Mouse (Mus musculus): Measurements from ENCODE around the gene Fbxo11. TPM values are rescaled to one million over a fixed set of nuclear protein-coding genes. Genes with fewer than 3 reads are reported as not detected.
A peak's percentile ranks its signal among the peaks of the same experiment; 100 is the strongest.

Fbxo11 gene
- polyA plus RNA-seq, 1 experiment from 2014 or later: 53.9 TPM

GRCm38 (mm10) chr17:87948965-87949584, 116.0 kb downstream of the Fbxo11 start:
- Histone ChIP-seq H3K36me3 (ENCODE audit: control insufficient read depth, insufficient read depth, low read length) (no peaks in the 10 kb centered on the region), H3K27ac (replicated peaks; ENCODE audit: low read depth, low read length) (no peak overlapping the region), H3K9ac (replicated peaks; ENCODE audit: low read length) (no peak overlapping the region), H3K4me3 (replicated peaks; ENCODE audit: low read depth, low read length) (no peak overlapping the region), H3K4me1 (ENCODE audit: control insufficient read depth, insufficient read depth, low read length) (no peaks in the 10 kb centered on the region), H3K27me3 (ENCODE audit: control insufficient read depth, insufficient read depth, low read length) (no peaks in the 10 kb centered on the region), H3K4me2 (ENCODE audit: low read length) (no peak overlapping the region), H3K9me3 (ENCODE audit: control insufficient read depth, low read length) (no peaks in the 10 kb centered on the region)
- WGBS: 45% methylated on average over 16 of the region's 16 CpGs
- ATAC-seq (ENCODE audit: low FRiP score, low TSS enrichment): peak; percentile 58; the same call in 1 of the 2 replicates
- peak; percentile 90 for DNase-seq

Other genes starting within 250 kb of the Fbxo11 start
- gene Rpl36-ps4, start 144.3 kb downstream of the Fbxo11 start, polyA plus RNA-seq (2014; fragmentation: Nextera tagmentation; extraction: Ambion mirVana): not detected in 2 replicates
- 25.0 and 35.8 TPM in 2 replicates for gene Msh6, start 90.2 kb downstream of the Fbxo11 start, polyA plus RNA-seq (2014; fragmentation: Nextera tagmentation; extraction: Ambion mirVana)